Mouse (Mus musculus): ENCODE data around the gene Mapk8ip1. TPM values are rescaled to one million over a fixed set of nuclear protein-coding genes. Genes with fewer than 3 reads are reported as not detected.

The Mapk8ip1 gene
- total RNA-seq, 2 experiments from 2014 or later: not detected

DNA sequence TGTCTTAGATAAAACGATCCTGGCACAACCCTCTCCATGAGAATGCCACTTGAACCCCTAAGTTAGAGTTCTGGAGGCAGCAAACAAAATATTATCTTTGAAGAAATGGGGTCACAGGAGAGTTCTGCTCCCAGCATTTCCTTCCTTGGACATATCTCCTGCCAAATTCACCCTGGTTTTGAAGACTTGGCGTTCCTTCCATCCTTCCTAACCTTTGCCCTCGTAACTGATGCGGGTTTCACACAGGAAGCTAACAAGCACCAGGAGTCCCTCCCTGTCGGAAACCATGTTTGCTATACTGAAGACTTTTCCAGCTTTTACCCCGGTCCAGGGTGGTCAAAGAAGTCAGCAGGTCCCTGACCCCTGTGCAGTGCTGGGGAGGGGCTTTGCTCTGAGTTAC, 46.8 kb downstream of the Mapk8ip1 start:
- no peak for ATAC-seq (replicated peaks; ENCODE audit: low FRiP score, low TSS enrichment, poor library complexity, severe bottlenecking)

DNA sequence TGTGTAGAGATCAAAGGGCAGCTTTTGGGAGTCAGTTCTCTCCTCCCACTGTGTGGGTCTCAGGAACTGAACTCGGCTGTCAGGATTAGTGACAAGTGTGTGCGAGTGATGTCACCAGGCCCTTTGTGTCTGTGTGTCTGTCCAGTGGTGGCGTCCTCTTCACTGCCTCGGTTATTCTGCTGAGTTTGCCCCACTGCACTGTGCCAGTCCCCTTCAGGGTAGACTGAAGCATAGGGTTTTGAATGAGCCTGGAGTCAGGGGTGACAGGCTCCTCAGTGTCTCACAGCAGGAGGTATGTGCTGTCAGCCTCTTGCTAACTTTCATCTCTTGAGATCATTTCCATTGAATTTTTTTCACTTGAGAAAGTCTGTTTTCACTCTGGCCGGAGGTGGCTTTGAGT, 47.7 kb downstream of the Mapk8ip1 start:
- no peak for ATAC-seq (replicated peaks; ENCODE audit: low FRiP score, low TSS enrichment, poor library complexity, severe bottlenecking)

DNA sequence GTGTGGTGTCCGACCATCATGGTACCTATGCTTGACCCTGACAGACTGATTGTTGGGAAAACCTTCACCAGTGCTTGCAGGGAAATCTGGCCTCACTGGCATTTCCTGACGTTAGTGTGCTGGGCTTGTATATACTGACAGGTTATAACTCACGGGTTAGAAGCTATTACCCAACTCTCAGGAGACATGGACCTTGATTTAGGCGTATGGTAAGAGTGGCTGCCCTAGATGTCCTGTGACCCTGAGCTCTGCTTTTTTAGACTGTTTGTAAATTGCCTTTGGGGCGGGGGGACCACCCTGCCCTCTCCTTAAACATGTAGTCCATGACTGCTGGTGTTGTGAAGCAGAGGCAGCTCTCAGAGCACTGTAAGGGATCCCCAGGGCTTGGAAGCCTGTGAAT, 50.4 kb downstream of the Mapk8ip1 start:
- ATAC-seq (replicated peaks; ENCODE audit: low FRiP score, low TSS enrichment, poor library complexity, severe bottlenecking): no peak

DNA sequence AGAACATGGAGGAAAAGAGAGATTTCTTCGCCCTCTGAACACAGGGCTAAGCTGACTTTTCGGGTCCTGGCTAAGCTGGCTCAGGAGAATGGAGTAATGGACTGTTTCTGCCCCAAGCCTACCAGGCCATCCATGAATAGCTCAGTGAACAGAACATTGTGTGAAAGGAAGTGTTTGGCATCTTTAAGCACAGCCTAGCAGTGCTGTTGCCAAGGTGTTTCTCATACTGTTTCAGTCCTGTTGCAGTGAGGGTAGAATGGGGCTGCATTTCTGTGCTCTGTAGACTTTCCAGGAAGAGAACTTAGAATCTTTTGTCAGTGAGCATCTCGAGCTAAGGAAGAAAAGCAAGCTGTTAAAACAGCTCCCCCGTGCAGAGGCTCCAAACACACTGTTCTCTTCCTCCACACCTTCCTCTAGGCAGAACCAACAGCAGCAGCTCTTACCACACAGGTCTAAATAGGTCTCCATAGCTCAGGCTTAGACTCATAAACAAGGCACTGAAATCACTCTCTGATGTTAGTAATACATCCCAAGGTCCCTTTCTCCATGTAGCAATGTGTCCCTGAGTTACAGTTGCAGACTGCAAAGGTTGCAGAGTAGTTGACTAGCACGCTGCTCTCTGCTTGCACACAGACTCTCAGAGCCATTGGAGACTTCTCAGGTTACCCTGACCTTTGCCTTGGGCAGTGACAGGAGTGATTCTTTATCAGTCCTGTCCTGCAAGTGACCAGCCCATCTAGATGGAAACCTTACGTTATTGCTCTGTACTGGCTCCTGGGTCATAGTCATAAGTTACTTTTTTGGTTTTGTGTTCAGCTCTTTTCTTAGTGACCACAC, 51.3 kb downstream of the Mapk8ip1 start:
- no peak for ATAC-seq (replicated peaks; ENCODE audit: low FRiP score, low TSS enrichment, poor library complexity, severe bottlenecking)

DNA sequence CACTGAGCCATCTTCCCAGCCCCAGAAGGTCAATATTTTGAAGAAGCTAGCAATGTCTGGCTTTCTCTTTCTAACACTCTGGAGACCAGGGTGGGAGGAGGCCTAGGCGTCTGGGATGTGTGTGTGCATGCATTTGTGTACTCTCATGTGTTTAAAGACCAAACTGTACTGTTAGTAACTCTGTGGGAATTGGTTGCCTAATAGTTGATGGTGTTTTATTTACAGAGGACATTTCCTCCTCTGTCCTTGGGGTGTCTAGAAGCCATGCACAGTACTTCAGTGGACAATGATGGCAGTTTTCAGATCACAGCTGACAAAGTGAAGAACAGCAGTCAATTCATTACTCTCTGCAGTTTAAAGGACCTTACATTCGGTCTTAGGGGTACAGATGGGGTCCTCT, 53.9 kb downstream of the Mapk8ip1 start:
- ATAC-seq (replicated peaks; ENCODE audit: low FRiP score, low TSS enrichment, poor library complexity, severe bottlenecking): no peak

DNA sequence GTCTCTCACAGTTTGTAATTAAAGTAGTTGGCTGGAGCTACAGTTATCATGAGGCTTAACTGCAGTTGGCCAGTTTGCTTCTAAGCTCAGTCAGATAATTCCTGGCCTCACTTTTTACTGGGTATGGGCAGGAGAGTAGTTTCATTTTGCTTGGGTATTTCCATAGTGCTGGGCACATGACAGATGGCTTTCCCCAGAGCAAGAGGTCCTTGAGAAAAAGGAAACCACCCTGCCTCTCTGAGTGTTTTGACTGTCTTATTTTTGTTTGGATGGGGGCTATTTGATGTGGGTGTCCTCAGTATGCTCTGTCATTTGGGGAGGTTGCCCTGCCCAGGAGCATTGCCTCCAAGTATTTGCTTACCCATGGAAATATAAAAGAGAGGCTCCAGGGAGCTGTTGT, 58.6 kb downstream of the Mapk8ip1 start:
- ATAC-seq (replicated peaks; ENCODE audit: low FRiP score, low TSS enrichment, poor library complexity, severe bottlenecking): no peak

Other genes starting within 250 kb of the Mapk8ip1 start
- gene Pex16, start 26.6 kb downstream of the Mapk8ip1 start, total RNA-seq (2014; fragmentation: Nextera tagmentation): 13.1 and 25.7 TPM in 2 replicates
- gene Pex16, start 26.6 kb downstream of the Mapk8ip1 start, total RNA-seq (2017): 12.1 and 17.2 TPM in 2 replicates
- gene Large2, start 26.4 kb downstream of the Mapk8ip1 start, total RNA-seq (2014; fragmentation: Nextera tagmentation): not detected in 2 replicates
- not detected in 2 replicates for gene Large2, start 26.4 kb downstream of the Mapk8ip1 start, total RNA-seq (2017)
- gene 1700029I15Rik, start 18.7 kb downstream of the Mapk8ip1 start, total RNA-seq (2014; fragmentation: Nextera tagmentation): 1.2 and 1.5 TPM in 2 replicates
- 1.1 and 2.5 TPM in 2 replicates for gene 1700029I15Rik, start 18.7 kb downstream of the Mapk8ip1 start, total RNA-seq (2017)
- gene Cry2, start 32.8 kb upstream of the Mapk8ip1 start, total RNA-seq (2014; fragmentation: Nextera tagmentation): 16.1 and 21.0 TPM in 2 replicates
- gene Cry2, start 32.8 kb upstream of the Mapk8ip1 start, total RNA-seq (2017): 8.4 and 9.6 TPM in 2 replicates
- gene Slc35c1, start 59.3 kb upstream of the Mapk8ip1 start, total RNA-seq (2014; fragmentation: Nextera tagmentation): 27.9 and 29.0 TPM in 2 replicates
- gene Slc35c1, start 59.3 kb upstream of the Mapk8ip1 start, total RNA-seq (2017): 8.4 and 9.6 TPM in 2 replicates
- gene Chst1, start 198.4 kb upstream of the Mapk8ip1 start, total RNA-seq (2014; fragmentation: Nextera tagmentation): 1.5 TPM in 1 of 2 replicates, not detected in the other
- 0.27 and 0.28 TPM in 2 replicates for gene Chst1, start 198.4 kb upstream of the Mapk8ip1 start, total RNA-seq (2017)

Data from megakaryocyte-erythroid progenitor cell, adult 5-6 weeks (primary cell).